Mouse (Mus musculus) limb, embryonic 13.5 days (tissue): ENCODE measurements at regions not wholly inside any gene's neighbourhood (a gene's known extent, or its start where the extent isn't known, plus 50 kb on each side); places are given as distances from the start of the nearest gene placed in this dataset.

Experiments
- ATAC-seq: fragments of 200-750 bp; cut with Nextera tagmentation; 2 replicates; pipeline ENCODE4 v1.8.0; 2017; ENCODE audit warnings: low read depth, moderate number of reproducible peaks, moderate TSS enrichment; ENCODE audit not compliant: low FRiP score
- H3K27ac ChIP-seq: fragments of 300-500 bp; sonication (generic); 2 replicates; pipeline ENCODE4 v1.5.1; 2015; ENCODE audit warnings: inconsistent platforms, mild to moderate bottlenecking, moderate library complexity
- H3K27me3 ChIP-seq: fragments of 300-500 bp; sonication (generic); 2 replicates; pipeline ENCODE4 v1.6.1; 2015; ENCODE audit warnings: mild to moderate bottlenecking, inconsistent platforms
- H3K36me3 ChIP-seq: fragments of 300-500 bp; sonication (generic); 2 replicates; pipeline ENCODE4 v1.6.1; 2015; ENCODE audit warnings: inconsistent platforms, mild to moderate bottlenecking, moderate library complexity
- H3K4me1 ChIP-seq: fragments of 300-500 bp; sonication (generic); 2 replicates; pipeline ENCODE4 v1.6.1; 2015; ENCODE audit warnings: inconsistent platforms
- H3K4me2 ChIP-seq: fragments of 300-500 bp; sonication (generic); replicated peaks from 2 replicates; pipeline ENCODE4 v1.6.1; 2015; ENCODE audit warnings: inconsistent platforms, mild to moderate bottlenecking, moderate library complexity
- H3K4me3 ChIP-seq: fragments of 300-500 bp; sonication (generic); 2 replicates; pipeline ENCODE4 v1.5.1; 2015; ENCODE audit warnings: moderate library complexity, mild to moderate bottlenecking, inconsistent platforms
- H3K9ac ChIP-seq: fragments of 300-500 bp; sonication (generic); 2 replicates; pipeline ENCODE4 v1.6.1; 2015; ENCODE audit warnings: mild to moderate bottlenecking, inconsistent platforms
- H3K9me3 ChIP-seq: fragments of 300-500 bp; sonication (generic); 2 replicates; pipeline ENCODE4 v1.6.1; 2016; ENCODE audit warnings: inconsistent platforms
- WGBS: fragments of 180-500 bp; shearing (Covaris S2); methylation state at CpG from one replicate; pipeline ENCODE4 v1.1.7; 2015; 5-methylcytosine and 5-hydroxymethylcytosine counted together

DNA sequence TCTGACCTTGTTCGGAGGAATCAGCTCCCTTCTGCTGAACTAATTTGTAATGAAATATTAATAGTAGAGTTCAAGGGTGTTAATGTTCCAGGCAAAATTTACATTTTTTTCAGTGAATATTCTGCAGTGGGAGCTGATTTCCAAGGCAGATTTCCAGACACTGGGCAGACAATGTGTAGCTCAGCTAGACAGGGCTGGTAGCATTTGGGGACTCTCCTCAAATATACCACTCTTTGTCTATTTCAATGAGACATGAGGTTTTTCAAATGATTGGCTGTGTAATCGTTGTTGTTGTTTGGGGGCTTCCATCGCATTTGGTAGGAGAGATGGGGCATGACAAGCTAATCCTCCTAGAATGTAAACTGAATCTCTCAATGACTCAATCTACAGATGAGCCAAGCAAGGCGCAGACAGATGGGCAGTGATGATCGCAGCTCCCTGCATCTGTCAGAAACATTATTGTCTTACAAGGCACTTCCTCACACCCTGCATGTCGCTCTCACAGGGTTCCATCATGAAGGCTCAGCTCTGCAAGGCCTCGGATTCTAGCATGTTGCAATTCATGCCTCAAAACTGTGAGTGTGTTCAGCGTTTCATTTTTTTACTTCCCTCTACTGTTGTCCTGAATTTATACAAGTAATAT lies 241.7 kb upstream of the Akirin2 start:
- H3K4me2 ChIP-seq: no peak overlapping the region
- ATAC-seq: no peak
- no peaks in the 10 kb centered on the region for H3K4me1 ChIP-seq
- WGBS: 79% methylated on average over 8 of the region's 8 CpGs
- H3K36me3 ChIP-seq: no peaks in the 10 kb centered on the region
- no peak overlapping the region for H3K9ac ChIP-seq
- H3K9me3 ChIP-seq: peaks cover 1% of the 10 kb centered on the region
- H3K27me3 ChIP-seq: no peaks in the 10 kb centered on the region
- no peak overlapping the region for H3K4me3 ChIP-seq
- H3K27ac ChIP-seq: no peak overlapping the region

DNA sequence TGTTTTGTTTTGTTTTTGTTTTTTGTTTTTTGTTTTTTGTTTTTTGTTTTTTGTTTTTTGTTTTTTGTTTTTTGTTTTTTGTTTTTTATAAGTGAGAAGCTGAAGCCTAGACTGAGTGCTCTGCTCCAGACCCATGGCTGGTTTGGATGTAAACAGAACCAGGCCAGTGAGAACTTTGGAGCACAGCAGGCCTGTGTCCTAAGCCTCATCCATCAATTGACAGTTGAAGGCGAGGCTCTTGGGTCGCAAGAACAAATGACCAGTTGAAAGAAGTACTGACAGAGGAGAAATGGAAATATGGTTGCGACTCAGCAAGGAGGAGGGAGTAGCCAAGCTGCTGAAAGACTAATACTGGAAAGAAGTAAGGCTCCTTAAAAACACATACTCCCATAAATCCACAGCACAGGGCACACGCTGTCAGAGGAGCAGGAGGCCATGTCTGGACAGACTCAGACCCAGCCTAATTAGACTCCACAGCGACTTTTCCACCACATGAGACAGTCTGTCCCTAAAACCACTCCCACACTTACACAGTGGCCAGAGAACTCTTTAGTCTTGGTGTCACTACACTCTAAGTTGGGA lies 240.6 kb upstream of the Akirin2 start:
- Histone ChIP-seq H3K9me3 (peaks cover 4% of the 10 kb centered on the region), H3K27me3 (no peaks in the 10 kb centered on the region), H3K36me3 (no peaks in the 10 kb centered on the region), H3K27ac (no peak overlapping the region), H3K4me3 (no peak overlapping the region), H3K9ac (no peak overlapping the region), H3K4me2 (no peak overlapping the region), H3K4me1 (no peaks in the 10 kb centered on the region)
- WGBS: 18% methylated on average over 5 of the region's 5 CpGs
- no peak for ATAC-seq

DNA sequence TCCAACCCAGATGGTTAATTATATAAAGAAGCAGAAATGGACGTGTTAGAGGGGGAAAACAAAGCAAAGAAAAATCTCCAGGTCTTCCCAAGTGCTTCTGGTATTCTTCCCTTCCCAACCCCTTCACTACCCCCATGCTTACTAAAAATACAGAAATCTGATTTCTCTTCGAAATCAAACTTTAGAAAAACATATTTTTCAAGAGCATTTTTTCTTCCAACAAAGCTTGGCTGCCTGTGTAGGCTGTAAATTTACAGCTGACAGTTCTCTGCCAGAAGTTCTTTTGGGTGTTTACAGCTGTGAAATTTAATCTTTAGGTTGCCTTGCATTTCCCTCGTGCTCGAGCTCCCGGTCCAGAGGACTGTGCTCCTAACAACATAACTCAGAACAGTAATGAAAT lies 234.9 kb upstream of the Akirin2 start:
- peaks cover 13% of the 10 kb centered on the region for H3K4me1 ChIP-seq
- no peak overlapping the region for H3K27ac ChIP-seq
- ATAC-seq: no peak; the same call in 1 of the 2 replicates
- H3K9ac ChIP-seq: no peak overlapping the region
- 16% methylated on average over 5 of the region's 5 CpGs for WGBS
- no peaks in the 10 kb centered on the region for H3K27me3 ChIP-seq
- H3K4me2 ChIP-seq: peak overlapping the region; percentile 37
- H3K36me3 ChIP-seq: no peaks in the 10 kb centered on the region
- no peak overlapping the region for H3K4me3 ChIP-seq
- H3K9me3 ChIP-seq: peaks cover 4% of the 10 kb centered on the region

DNA sequence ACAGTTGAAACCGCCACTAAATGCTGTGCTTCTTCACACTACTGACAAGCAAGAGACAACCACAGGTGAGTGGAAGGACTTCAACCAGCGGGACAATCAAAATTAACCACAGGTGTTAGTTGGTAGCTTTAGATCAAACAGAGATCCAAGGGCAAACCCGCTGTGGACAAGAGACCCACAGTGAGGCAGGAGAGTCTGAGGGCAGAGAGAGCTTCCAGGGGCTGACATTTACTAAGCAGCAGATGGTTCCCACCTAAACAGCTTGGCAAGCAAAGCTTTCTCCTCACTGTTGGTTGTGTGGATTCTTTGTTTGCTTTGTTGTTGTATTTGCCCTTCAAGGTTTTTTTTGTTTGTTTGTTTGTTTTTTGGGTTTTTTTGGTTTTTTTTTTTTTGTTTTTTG lies 227.9 kb upstream of the Akirin2 start:
- no peak overlapping the region for H3K4me3 ChIP-seq
- ATAC-seq: no peak
- H3K4me1 ChIP-seq: peaks cover 2% of the 10 kb centered on the region
- WGBS: 60% methylated on average over 3 of the region's 3 CpGs
- no peak overlapping the region for H3K27ac ChIP-seq
- no peak overlapping the region for H3K4me2 ChIP-seq
- no peaks in the 10 kb centered on the region for H3K9me3 ChIP-seq
- H3K36me3 ChIP-seq: no peaks in the 10 kb centered on the region
- H3K27me3 ChIP-seq: no peaks in the 10 kb centered on the region
- no peak overlapping the region for H3K9ac ChIP-seq

DNA sequence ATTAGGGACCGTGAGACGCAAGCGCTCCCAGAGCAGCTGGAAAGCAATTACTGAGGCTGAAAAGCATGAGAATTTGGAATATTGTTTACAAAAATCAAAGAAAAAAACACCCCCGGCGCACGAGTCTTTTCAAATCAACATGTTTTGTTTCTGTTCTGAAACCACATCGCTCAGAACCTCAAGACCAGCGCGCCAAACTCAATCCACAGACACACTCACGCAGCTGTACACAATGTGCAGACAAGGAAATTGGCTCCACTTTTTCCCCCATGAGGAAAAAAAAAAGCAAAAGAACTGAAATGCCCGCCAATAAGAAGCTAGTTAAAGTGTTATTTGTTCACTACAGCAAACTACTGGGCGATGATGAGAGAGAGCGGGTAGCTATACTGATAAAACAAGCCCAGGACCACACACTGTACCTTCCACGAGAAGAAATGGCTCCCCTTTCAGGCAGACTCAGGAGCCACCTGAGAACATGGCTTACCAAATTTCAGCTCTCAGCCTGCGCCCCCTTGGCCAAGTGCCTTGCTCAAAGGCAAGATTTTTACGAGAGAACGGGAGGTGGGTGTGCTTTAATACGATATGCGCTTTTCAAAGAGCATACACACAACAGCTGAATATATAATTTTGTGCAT lies 222.5 kb upstream of the Akirin2 start:
- 48% methylated on average over 19 of the region's 19 CpGs for WGBS
- Histone ChIP-seq H3K27me3 (no peaks in the 10 kb centered on the region), H3K4me2 (peak overlapping the region; percentile 47), H3K9me3 (no peaks in the 10 kb centered on the region), H3K4me3 (peak overlapping the region; percentile 7), H3K36me3 (no peaks in the 10 kb centered on the region), H3K9ac (no peak overlapping the region), H3K27ac (no peak overlapping the region), H3K4me1 (peaks cover 15% of the 10 kb centered on the region)
- peak; percentile 64; the same call in 1 of the 2 replicates for ATAC-seq

DNA sequence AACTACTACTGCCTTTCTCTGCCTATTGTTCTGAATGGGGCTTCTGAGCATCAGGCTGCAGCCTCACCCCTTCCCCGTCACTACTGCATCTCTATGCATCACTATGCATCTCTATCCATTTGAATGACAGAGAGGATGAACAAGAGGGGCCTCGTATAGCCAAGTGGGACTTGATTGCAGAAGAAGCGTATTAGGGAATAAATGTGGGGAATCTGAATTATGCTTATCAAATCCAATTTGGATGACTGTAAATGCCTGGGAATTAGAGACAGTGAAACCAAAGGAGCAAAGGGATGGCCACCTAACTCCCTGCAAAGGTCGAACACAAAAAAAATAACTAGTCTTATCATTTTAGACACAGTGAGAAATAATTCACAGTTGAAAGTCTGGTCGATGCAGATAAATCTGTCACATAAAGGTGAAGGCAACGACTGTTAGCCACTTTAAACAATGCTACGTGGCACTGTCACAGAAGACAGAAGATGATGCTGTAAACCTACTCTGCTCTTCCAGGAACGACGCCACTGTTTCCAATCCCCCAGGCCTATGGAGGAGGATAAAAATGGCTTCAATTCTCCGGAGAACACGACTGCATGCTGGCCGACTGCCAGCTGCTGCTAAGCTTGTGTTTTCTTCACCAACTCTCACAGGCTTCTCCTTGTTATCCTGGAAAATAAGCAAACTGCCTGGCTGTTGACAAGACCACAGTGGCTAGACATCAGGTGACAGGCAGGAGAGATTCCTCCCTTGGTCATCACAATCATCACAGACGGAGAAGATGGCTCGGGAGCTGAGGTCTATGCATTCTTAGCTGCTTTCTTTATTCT lies 213.6 kb upstream of the Akirin2 start:
- Histone ChIP-seq H3K27ac (peak overlapping the region; percentile 39; the same call in 1 of the 2 replicates), H3K9ac (no peak overlapping the region), H3K27me3 (no peaks in the 10 kb centered on the region), H3K4me3 (no peak overlapping the region), H3K4me2 (peak overlapping the region; percentile 11; the same call in 1 of the 2 replicates), H3K4me1 (peaks cover 7% of the 10 kb centered on the region), H3K9me3 (no peaks in the 10 kb centered on the region), H3K36me3 (no peaks in the 10 kb centered on the region)
- WGBS: 54% methylated on average over 14 of the region's 14 CpGs
- no peak for ATAC-seq

DNA sequence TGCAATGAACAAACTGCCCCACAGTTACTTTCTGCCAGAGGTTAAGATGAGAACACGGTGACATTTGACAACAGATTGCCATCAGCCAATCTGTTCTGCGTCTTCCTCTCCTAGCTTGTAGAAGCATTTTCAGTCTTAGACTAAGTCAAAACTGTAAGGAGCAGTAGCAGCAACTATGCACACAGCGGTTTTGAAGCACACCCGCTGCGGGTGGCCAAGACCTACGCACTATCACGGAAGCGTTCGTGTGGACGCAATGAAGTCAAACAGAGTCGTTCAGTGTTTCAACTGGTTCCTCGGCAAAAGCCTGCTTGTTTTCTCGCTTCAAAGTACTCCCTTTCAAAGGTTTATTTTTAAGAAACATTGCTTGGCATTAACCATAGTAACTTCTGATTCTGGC lies 212.9 kb upstream of the Akirin2 start:
- Histone ChIP-seq H3K4me3 (no peak overlapping the region), H3K4me1 (peaks cover 7% of the 10 kb centered on the region), H3K9me3 (no peaks in the 10 kb centered on the region), H3K4me2 (no peak overlapping the region), H3K9ac (no peak overlapping the region), H3K27me3 (no peaks in the 10 kb centered on the region), H3K27ac (peak overlapping the region; percentile 39), H3K36me3 (no peaks in the 10 kb centered on the region)
- no peak for ATAC-seq
- 82% methylated on average over 13 of the region's 13 CpGs for WGBS

DNA sequence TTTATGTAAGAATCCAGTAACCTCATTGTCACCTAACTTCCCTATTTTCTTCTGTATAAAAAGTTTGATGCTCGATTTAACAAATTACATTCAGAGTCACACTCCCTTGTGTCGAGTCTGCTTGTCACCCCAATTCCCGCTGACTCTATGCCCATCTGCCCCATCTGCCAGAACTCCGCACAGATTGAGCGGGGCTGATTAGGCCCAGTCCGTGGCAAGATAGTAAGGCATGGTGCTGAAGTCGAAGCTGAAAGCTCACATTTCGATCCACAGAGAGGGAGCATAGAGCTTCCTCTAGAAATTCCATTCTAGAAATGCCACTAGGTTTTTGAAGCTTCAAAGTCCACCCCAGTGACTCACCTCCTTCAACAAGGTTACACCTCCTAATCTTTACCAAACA lies 210.7 kb upstream of the Akirin2 start:
- no peak overlapping the region for H3K4me3 ChIP-seq
- no peak overlapping the region for H3K27ac ChIP-seq
- H3K4me2 ChIP-seq: no peak overlapping the region
- H3K4me1 ChIP-seq: peaks cover 7% of the 10 kb centered on the region
- WGBS: 91% methylated on average over 8 of the region's 8 CpGs
- no peaks in the 10 kb centered on the region for H3K9me3 ChIP-seq
- H3K36me3 ChIP-seq: no peaks in the 10 kb centered on the region
- no peak overlapping the region for H3K9ac ChIP-seq
- no peaks in the 10 kb centered on the region for H3K27me3 ChIP-seq
- ATAC-seq: no peak

DNA sequence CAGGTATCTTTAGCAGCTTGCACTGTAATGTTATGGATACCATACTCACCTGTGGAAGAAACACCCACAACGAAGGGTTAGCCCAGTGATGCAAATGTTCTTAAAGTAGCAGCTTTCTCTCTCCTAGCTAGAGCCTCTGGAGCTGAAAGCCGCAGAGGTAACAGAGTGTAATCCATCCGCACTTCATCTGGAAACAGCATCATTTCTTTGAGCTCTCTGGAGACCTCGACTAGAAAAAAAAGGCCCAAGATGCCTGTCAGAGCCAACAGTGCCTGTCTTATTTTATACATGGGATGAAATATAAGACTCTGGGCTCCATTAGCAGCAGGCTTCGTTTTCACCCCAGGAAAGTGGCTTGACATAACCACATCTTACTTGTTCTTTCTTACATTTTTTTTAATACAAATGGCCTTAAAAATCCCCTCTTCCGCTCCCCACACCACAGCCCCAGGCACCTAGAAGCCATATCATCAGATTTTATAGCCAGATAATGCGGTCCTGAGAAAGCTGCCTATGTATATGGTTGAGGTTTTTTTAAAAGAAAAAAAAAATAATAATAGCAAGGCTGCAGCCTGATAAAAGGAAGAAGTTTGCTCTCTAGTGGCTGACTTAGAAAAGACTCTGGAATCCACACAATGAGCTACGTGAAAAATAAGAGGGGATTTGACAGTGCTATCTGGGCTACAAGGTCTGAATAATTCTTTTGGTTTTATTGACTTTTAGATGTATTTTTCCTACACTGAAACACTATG lies 179.3 kb upstream of the Akirin2 start:
- no peaks in the 10 kb centered on the region for H3K27me3 ChIP-seq
- H3K9me3 ChIP-seq: no peaks in the 10 kb centered on the region
- peak; percentile 77; the same call in 1 of the 2 replicates for ATAC-seq
- 38% methylated on average over 8 of the region's 8 CpGs for WGBS
- no peak overlapping the region for H3K4me2 ChIP-seq
- H3K4me3 ChIP-seq: no peak overlapping the region
- 0 out of 2 replicates have a peak, but pooled peaks cover 4% of the 10 kb centered on the region for H3K4me1 ChIP-seq
- H3K27ac ChIP-seq: no peak overlapping the region
- no peak overlapping the region for H3K9ac ChIP-seq
- H3K36me3 ChIP-seq: no peaks in the 10 kb centered on the region

DNA sequence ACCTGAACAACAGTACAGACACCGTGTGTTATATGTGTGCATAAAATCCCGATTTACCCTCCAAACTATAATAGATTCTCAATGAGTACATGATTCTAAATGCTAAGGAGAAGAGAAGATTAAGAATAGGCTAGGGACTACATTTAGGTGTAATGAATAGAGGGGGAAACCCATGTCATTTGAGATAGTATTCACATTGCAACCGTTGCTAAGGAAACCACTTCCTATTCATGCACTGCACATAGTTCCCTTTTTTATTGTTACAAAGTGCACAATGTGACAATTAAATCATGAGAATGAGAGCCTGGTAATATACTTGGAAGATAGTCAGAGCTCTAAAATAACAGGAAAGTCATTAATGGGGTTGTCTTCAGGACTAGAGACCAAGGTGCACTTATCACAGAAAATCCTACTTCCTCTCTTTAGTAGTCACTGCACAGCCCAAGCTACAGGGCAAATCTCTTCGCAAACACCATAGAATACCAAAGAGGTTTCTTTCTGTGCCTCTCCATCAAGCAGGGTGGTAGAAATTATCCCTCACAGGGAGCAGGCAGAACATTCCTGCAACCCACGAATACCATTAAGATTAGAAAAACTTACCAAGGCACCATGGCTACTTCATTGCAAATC lies 164.3 kb upstream of the Akirin2 start:
- H3K9me3 ChIP-seq: peaks cover under 1% of the 10 kb centered on the region
- H3K4me3 ChIP-seq: no peak overlapping the region
- no peak for ATAC-seq
- H3K27ac ChIP-seq: no peak overlapping the region
- no peaks in the 10 kb centered on the region for H3K27me3 ChIP-seq
- H3K9ac ChIP-seq: no peak overlapping the region
- H3K4me2 ChIP-seq: no peak overlapping the region
- 85% methylated on average over 5 of the region's 5 CpGs for WGBS
- no peaks in the 10 kb centered on the region for H3K4me1 ChIP-seq
- H3K36me3 ChIP-seq: no peaks in the 10 kb centered on the region

DNA sequence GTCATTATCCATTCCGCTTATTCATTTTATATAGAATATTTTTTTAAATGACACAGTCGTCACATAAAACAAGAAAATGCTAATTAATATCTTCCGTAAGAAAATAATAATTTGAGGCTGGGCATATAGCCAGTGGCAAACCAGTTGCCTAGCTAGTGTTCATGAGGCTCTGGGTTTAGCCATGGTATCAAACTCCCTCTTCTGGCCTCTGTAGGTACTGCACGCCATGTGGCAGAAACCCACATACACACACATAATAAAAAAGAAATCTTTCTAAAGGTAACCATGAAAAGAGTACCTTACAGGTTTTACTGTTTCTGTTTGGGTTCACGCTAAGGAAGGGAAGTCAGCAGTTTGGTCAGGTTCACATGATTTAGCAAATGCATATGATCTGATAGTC lies 159.2 kb upstream of the Akirin2 start:
- H3K4me3 ChIP-seq: no peak overlapping the region
- no peaks in the 10 kb centered on the region for H3K4me1 ChIP-seq
- H3K4me2 ChIP-seq: no peak overlapping the region
- H3K36me3 ChIP-seq: no peaks in the 10 kb centered on the region
- ATAC-seq: no peak
- H3K9ac ChIP-seq: no peak overlapping the region
- 89% methylated on average over 5 of the region's 5 CpGs for WGBS
- no peaks in the 10 kb centered on the region for H3K27me3 ChIP-seq
- no peak overlapping the region for H3K27ac ChIP-seq
- peaks cover 5% of the 10 kb centered on the region for H3K9me3 ChIP-seq
